Mouse (Mus musculus) heart, postnatal 25 days (tissue): ENCODE data around the gene Nrgn. TPM values are rescaled to one million over a fixed set of nuclear protein-coding genes. Genes with fewer than 3 reads are reported as not detected.

Experiments used
- total RNA-seq, 2 experiments: library from RNA; stranded (reverse); gene quantifications; 2 replicates each; pipeline ENCODE4 v1.2.3; 2021

Nrgn gene
- total RNA-seq, 2 experiments from 2014 or later, result 3.2 to 6.7 TPM

Other genes starting within 250 kb of the Nrgn start
- gene Ccdc15, start 204.5 kb downstream of the Nrgn start, total RNA-seq, result 1 to 10 TPM; 1.3 to 1.5 TPM
- not detected for gene Hepacam, start 185.6 kb downstream of the Nrgn start, total RNA-seq
- gene Robo4, start 151.0 kb downstream of the Nrgn start, total RNA-seq, result 10 to 100 TPM; 29.7 to 30.1 TPM
- not detected for gene Robo3, start 119.7 kb downstream of the Nrgn start, total RNA-seq
- 1 to 10 TPM; 7.8 to 8.0 TPM for gene Msantd2, start 63.6 kb downstream of the Nrgn start, total RNA-seq
- gene Esam, start 24.8 kb downstream of the Nrgn start, total RNA-seq, result 10 to 100 TPM; 62.5 to 77.7 TPM
- 1 to 10 TPM; 4.1 to 4.7 TPM for gene Vsig2, start 13.6 kb downstream of the Nrgn start, total RNA-seq
- gene Siae, start 2.8 kb upstream of the Nrgn start, total RNA-seq, result 1 to 10 TPM; 8.4 to 8.7 TPM
- gene Spa17, start 60.8 kb upstream of the Nrgn start, total RNA-seq, result 1 to 10 TPM; 1.3 to 2.7 TPM
- gene Tbrg1, start 104.4 kb upstream of the Nrgn start, total RNA-seq, result 10 to 100 TPM; 33.3 to 35.5 TPM
- gene Panx3, start 116.3 kb upstream of the Nrgn start, total RNA-seq, result not detected
- not detected for gene Olfr160, start 163.3 kb upstream of the Nrgn start, total RNA-seq
- gene Olfr874, start 192.2 kb upstream of the Nrgn start, total RNA-seq, result not detected
- not detected for gene Olfr875, start 219.0 kb upstream of the Nrgn start, total RNA-seq